Mouse (Mus musculus) intestine, embryonic 14.5 days (tissue): ENCODE data around the gene Gm815. TPM values are rescaled to one million over a fixed set of nuclear protein-coding genes. Genes with fewer than 3 reads are reported as not detected.

Experiments used
- ATAC-seq: fragments of 200-750 bp; cut with Nextera tagmentation; replicated peaks from 2 replicates; pipeline ENCODE4 v1.8.0; 2017; ENCODE audit warnings: low read depth, moderate number of reproducible peaks, moderate TSS enrichment, moderate library complexity; ENCODE audit not compliant: low FRiP score, low TSS enrichment
- DNase-seq: peaks from one replicate; pipeline ENCODE4 v3.0.0-alpha.2; 2018; ENCODE audit warnings: low spot score
- H3K27ac ChIP-seq: fragments of 300-500 bp; sonication (generic); 2 replicates; pipeline ENCODE4 v1.5.1; 2014; ENCODE audit warnings: low read depth, mild to moderate bottlenecking, control low read depth
- H3K27me3 ChIP-seq: fragments of 300-500 bp; sonication (generic); replicated peaks from 2 replicates; pipeline ENCODE4 v1.6.1; 2014; ENCODE audit warnings: low read length, control low read depth; ENCODE audit not compliant: control insufficient read depth, insufficient read depth
- H3K36me3 ChIP-seq: fragments of 300-500 bp; sonication (generic); 2 replicates; pipeline ENCODE4 v1.6.1; 2014; ENCODE audit warnings: low read length, control low read depth; ENCODE audit not compliant: control insufficient read depth, insufficient read depth
- H3K4me1 ChIP-seq: fragments of 300-500 bp; sonication (generic); replicated peaks from 2 replicates; pipeline ENCODE4 v1.6.1; 2014; ENCODE audit warnings: low read length, control low read depth, mixed read lengths; ENCODE audit not compliant: control insufficient read depth, insufficient read depth
- H3K4me2 ChIP-seq: fragments of 300-500 bp; sonication (generic); 2 replicates; pipeline ENCODE4 v1.6.1; 2014; ENCODE audit warnings: low read length
- H3K4me3 ChIP-seq: fragments of 300-500 bp; sonication (generic); 2 replicates; pipeline ENCODE4 v1.5.1; 2014; ENCODE audit warnings: low read depth, low read length, control low read depth, mixed read lengths
- H3K9ac ChIP-seq: fragments of 300-500 bp; sonication (generic); 2 replicates; pipeline ENCODE4 v1.6.1; 2014; ENCODE audit warnings: mild to moderate bottlenecking, low read length
- H3K9me3 ChIP-seq: fragments of 300-500 bp; sonication (generic); 2 replicates; pipeline ENCODE4 v1.6.1; 2016; ENCODE audit warnings: low read length, control low read depth; ENCODE audit not compliant: control insufficient read depth
- WGBS: fragments of 180-500 bp; shearing (Covaris S2); extraction: QIAGEN DNeasy Blood & Tissue Kit; methylation state at CpG from one replicate; pipeline ENCODE4 v1.1.7; 2014; 5-methylcytosine and 5-hydroxymethylcytosine counted together
- polyA plus RNA-seq: library from polyadenylated mRNA; unstranded; fragments of >200 nt; fragmentation: Nextera tagmentation; extraction: Ambion mirVana; gene quantifications from 2 replicates; pipeline ENCODE4 v1.2.1, GENCODE M21; 2014

Gene Gm815
- polyA plus RNA-seq, 1 experiment from 2014 or later = not detected

- Histone ChIP-seq H3K4me1 (peaks cover 13% of the 10 kb centered on the region; the same call in 1 of the 2 replicates), H3K27ac (no peak overlapping the region), H3K36me3 (no peaks in the 10 kb centered on the region), H3K9me3 (0 out of 2 replicates have a peak, but pooled peaks cover 2% of the 10 kb centered on the region), H3K4me2 (no peak overlapping the region), H3K4me3 (no peak overlapping the region), H3K9ac (no peak overlapping the region), H3K27me3 (no peaks in the 10 kb centered on the region)
- DNase-seq (no peak), ATAC-seq (no peak)
- 64% methylated on average over 8 of the region's 8 CpGs for WGBS
Observed at GRCm38 (mm10) chr19:26853701-26854282, 31.9 kb upstream of the Gm815 start.

GRCm38 (mm10) chr19:26854661-26855060 lies 31.0 kb upstream of the Gm815 start:
- Histone ChIP-seq H3K9me3 (no peaks in the 10 kb centered on the region), H3K4me3 (no peak overlapping the region), H3K4me2 (no peak overlapping the region), H3K36me3 (no peaks in the 10 kb centered on the region), H3K27ac (no peak overlapping the region), H3K9ac (no peak overlapping the region), H3K4me1 (peaks cover 13% of the 10 kb centered on the region; the same call in 1 of the 2 replicates), H3K27me3 (no peaks in the 10 kb centered on the region)
- DNase-seq (no peak), ATAC-seq (no peak)
- WGBS = 91% methylated on average over 4 of the region's 4 CpGs

GRCm38 (mm10) chr19:26855152-26855551 lies 30.5 kb upstream of the Gm815 start:
- Histone ChIP-seq H3K27me3 (no peaks in the 10 kb centered on the region), H3K4me2 (no peak overlapping the region), H3K4me3 (no peak overlapping the region), H3K9ac (no peak overlapping the region), H3K9me3 (no peaks in the 10 kb centered on the region), H3K4me1 (peaks cover 13% of the 10 kb centered on the region; the same call in 1 of the 2 replicates), H3K27ac (no peak overlapping the region), H3K36me3 (no peaks in the 10 kb centered on the region)
- ATAC-seq (no peak), DNase-seq (no peak)
- WGBS = 75% methylated on average over 7 of the region's 7 CpGs

- no peak overlapping the region for H3K9ac ChIP-seq
- no peaks in the 10 kb centered on the region for H3K36me3 ChIP-seq
- no peaks in the 10 kb centered on the region for H3K9me3 ChIP-seq
- 74% methylated on average over 12 of the region's 12 CpGs for WGBS
- no peaks in the 10 kb centered on the region for H3K27me3 ChIP-seq
- H3K4me1 ChIP-seq = peaks cover 3% of the 10 kb centered on the region; the same call in 1 of the 2 replicates
- DNase-seq = no peak
- no peak overlapping the region for H3K4me2 ChIP-seq
- H3K4me3 ChIP-seq = no peak overlapping the region
- no peak overlapping the region for H3K27ac ChIP-seq
- ATAC-seq = no peak
Observed at GRCm38 (mm10) chr19:26858427-26859194, 27.1 kb upstream of the Gm815 start.

- Histone ChIP-seq H3K4me1 (no peaks in the 10 kb centered on the region; the same call in 1 of the 2 replicates), H3K9ac (no peak overlapping the region), H3K36me3 (no peaks in the 10 kb centered on the region), H3K9me3 (no peaks in the 10 kb centered on the region), H3K4me3 (no peak overlapping the region), H3K27ac (no peak overlapping the region), H3K4me2 (no peak overlapping the region), H3K27me3 (no peaks in the 10 kb centered on the region)
- no peak for DNase-seq
- WGBS = 72% methylated on average over 5 of the region's 5 CpGs
- no peak for ATAC-seq
Observed at GRCm38 (mm10) chr19:26859195-26859570, 26.5 kb upstream of the Gm815 start.

- H3K4me1 ChIP-seq = peaks cover 7% of the 10 kb centered on the region
- WGBS = 53% methylated on average over 5 of the region's 5 CpGs
- DNase-seq = no peak
- H3K4me2 ChIP-seq = no peak overlapping the region
- no peaks in the 10 kb centered on the region for H3K27me3 ChIP-seq
- H3K36me3 ChIP-seq = no peaks in the 10 kb centered on the region
- no peak for ATAC-seq
- no peaks in the 10 kb centered on the region for H3K9me3 ChIP-seq
- no peak overlapping the region for H3K27ac ChIP-seq
- no peak overlapping the region for H3K4me3 ChIP-seq
- no peak overlapping the region for H3K9ac ChIP-seq
Observed at GRCm38 (mm10) chr19:26863662-26864061, 22.0 kb upstream of the Gm815 start.

- 83% methylated on average over 15 of the region's 15 CpGs for WGBS
- ATAC-seq (no peak), DNase-seq (no peak)
Observed at GRCm38 (mm10) chr19:26864975-26865690, 20.5 kb upstream of the Gm815 start.

GRCm38 (mm10) chr19:26865736-26866135 lies 19.9 kb upstream of the Gm815 start:
- H3K9me3 ChIP-seq = no peaks in the 10 kb centered on the region
- H3K4me3 ChIP-seq = no peak overlapping the region
- H3K27me3 ChIP-seq = no peaks in the 10 kb centered on the region
- H3K9ac ChIP-seq = no peak overlapping the region
- no peak overlapping the region for H3K27ac ChIP-seq
- peaks cover 7% of the 10 kb centered on the region for H3K4me1 ChIP-seq
- no peaks in the 10 kb centered on the region for H3K36me3 ChIP-seq
- 14% methylated on average over 7 of the region's 7 CpGs for WGBS
- DNase-seq (no peak), ATAC-seq (no peak)
- peak overlapping the region; percentile 2; the same call in 1 of the 2 replicates for H3K4me2 ChIP-seq

More at GRCm38 (mm10) chr19:26864975-26865690, 20.5 kb upstream of the Gm815 start:
- H3K9me3 ChIP-seq = no peaks in the 10 kb centered on the region
- no peak overlapping the region for H3K4me3 ChIP-seq
- no peaks in the 10 kb centered on the region for H3K36me3 ChIP-seq
- H3K9ac ChIP-seq = no peak overlapping the region
- no peak overlapping the region for H3K27ac ChIP-seq
- peak overlapping the region; percentile 2; the same call in 1 of the 2 replicates for H3K4me2 ChIP-seq
- H3K27me3 ChIP-seq = no peaks in the 10 kb centered on the region
- H3K4me1 ChIP-seq = peaks cover 7% of the 10 kb centered on the region
